Mouse (Mus musculus) heart, adult 2 months (tissue): ENCODE results near the gene Slc39a11. TPM values are rescaled to one million over a fixed set of nuclear protein-coding genes. Genes with fewer than 3 reads are reported as not detected.

Experiments used
- DNase-seq, 2 experiments: peaks; one replicate each; pipeline ENCODE4 v3.0.0; 2021
- H3K27ac ChIP-seq: fragments of 200-600 bp; 2 replicates; pipeline ENCODE4 v1.8.1; 2022
- H3K27me3 ChIP-seq: fragments of 200-500 bp; 2 replicates; pipeline ENCODE4 v1.6.1; 2012; ENCODE audit warnings: mild to moderate bottlenecking, low read length, inconsistent platforms, mixed read lengths; ENCODE audit not compliant: control insufficient read depth, insufficient read depth
- H3K36me3 ChIP-seq: fragments of 200-500 bp; 2 replicates; pipeline ENCODE4 v1.6.1; 2012; ENCODE audit warnings: low read length, inconsistent platforms; ENCODE audit not compliant: control insufficient read depth, insufficient read depth
- H3K4me1 ChIP-seq: fragments of 200-500 bp; 2 replicates; pipeline ENCODE4 v1.6.1; 2011; ENCODE audit warnings: low read length; ENCODE audit not compliant: control insufficient read depth, insufficient read depth
- H3K4me3 ChIP-seq: fragments of 200-600 bp; 2 replicates; pipeline ENCODE4 v1.8.1; 2022
- H3K79me2 ChIP-seq: fragments of 200-500 bp; replicated peaks from 2 replicates; pipeline ENCODE4 v1.6.1; 2012; ENCODE audit warnings: mild to moderate bottlenecking, inconsistent platforms, low read length, moderate library complexity, mixed read lengths; ENCODE audit not compliant: control insufficient read depth, insufficient read depth
- H3K9ac ChIP-seq: fragments of 200-500 bp; 2 replicates; pipeline ENCODE4 v1.6.1; 2012; ENCODE audit warnings: low read depth, mild to moderate bottlenecking, control low read depth, inconsistent platforms, low read length, mixed read lengths
- CTCF ChIP-seq: fragments of 200-600 bp; IDR thresholded peaks from 2 replicates; pipeline ENCODE4 v1.8.1; 2022; ENCODE audit warnings: antibody characterized with exemption, mild to moderate bottlenecking, moderate library complexity
- EP300 ChIP-seq: fragments of 200-500 bp; IDR thresholded peaks from 2 replicates; pipeline ENCODE4 v1.6.1; 2011; ENCODE audit warnings: low read depth, low read length, control low read depth; ENCODE audit not compliant: insufficient read depth
- POLR2A ChIP-seq: fragments of 200-500 bp; IDR thresholded peaks from 2 replicates; pipeline ENCODE4 v1.6.1; 2011; ENCODE audit warnings: mild to moderate bottlenecking, low read depth, low read length, control low read depth; ENCODE audit not compliant: insufficient read depth
- whole genome bisulfite sequencing: fragments of 180-500 bp; shearing (Covaris S2); methylation state at CpG from one replicate; pipeline ENCODE4 v1.1.7; 2018; 5-methylcytosine and 5-hydroxymethylcytosine counted together
- intact Hi-C: fragments of 180-260 bp; cut with DNase I; formaldehyde crosslinking; loops from one replicate; pipeline ENCODE4 v1.15.1; 2025
- polyA plus RNA-seq: library from polyadenylated mRNA; depleted of rRNA; stranded (reverse); fragments of >200 nt; gene quantifications from 2 replicates; pipeline ENCODE4 v1.2.3, GENCODE M21; 2012
- total RNA-seq, 2 experiments: library from RNA; stranded (reverse); gene quantifications; 2 replicates each; pipeline ENCODE4 v1.2.3; 2021

Gene Slc39a11
- total and polyA plus RNA-seq, 3 experiments: 2.6 to 5.6 (median 2.7) TPM

DNA sequence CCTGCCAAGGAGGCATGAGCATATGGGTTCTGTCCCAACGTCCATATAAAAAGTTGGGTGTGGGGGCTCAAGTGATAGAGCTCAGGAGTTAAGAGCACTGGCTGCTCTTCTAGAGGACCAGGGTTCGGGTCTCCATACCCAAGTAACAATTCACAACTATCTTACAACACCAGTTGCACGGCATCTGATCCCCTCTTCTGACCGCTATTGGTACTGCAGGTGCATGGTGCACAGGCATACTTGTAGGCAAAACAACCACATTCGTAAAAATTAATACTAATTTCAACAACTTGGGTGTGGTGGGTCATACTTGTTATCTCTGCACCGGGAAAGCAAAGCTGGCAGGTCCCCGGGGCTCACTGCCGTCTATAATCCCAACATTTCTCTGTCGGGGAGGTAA is 240.8 kb downstream of the Slc39a11 start:
- H3K36me3 ChIP-seq: no peaks in the 10 kb centered on the region
- H3K4me3 ChIP-seq: no peak overlapping the region
- no peaks in the 10 kb centered on the region for H3K4me1 ChIP-seq
- no peaks in the 10 kb centered on the region for H3K79me2 ChIP-seq
- TF ChIP-seq POLR2A: no peak
- peak; percentile 25 for TF ChIP-seq CTCF
- intact Hi-C loops: no loop called here
- no peak overlapping the region for H3K9ac ChIP-seq
- WGBS: 87% methylated on average over 9 of the region's 9 CpGs
- no peak overlapping the region for H3K27ac ChIP-seq
- DNase-seq: no peak
- no peaks in the 10 kb centered on the region for H3K27me3 ChIP-seq

DNA sequence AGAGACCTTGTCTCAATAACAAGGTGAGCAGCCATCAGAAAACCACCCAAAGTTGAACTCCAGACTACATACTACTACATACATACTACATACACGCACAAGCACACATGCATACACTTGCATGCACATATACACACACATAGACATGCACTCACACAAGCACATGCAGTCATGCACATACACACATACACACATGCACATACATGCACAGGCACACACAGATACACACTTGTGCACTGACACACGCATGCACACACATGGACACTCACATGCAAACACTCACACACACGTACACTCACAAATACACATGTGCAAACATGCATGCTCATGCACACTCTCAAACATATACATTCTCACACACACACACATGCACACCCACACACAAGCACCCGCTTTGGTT is 242.4 kb downstream of the Slc39a11 start:
- 95% methylated on average over 4 of the region's 4 CpGs for WGBS
- no peaks in the 10 kb centered on the region for H3K27me3 ChIP-seq
- DNase-seq: no peak
- no peaks in the 10 kb centered on the region for H3K36me3 ChIP-seq
- no peaks in the 10 kb centered on the region for H3K4me1 ChIP-seq
- no peaks in the 10 kb centered on the region for H3K79me2 ChIP-seq
- TF ChIP-seq POLR2A (no peak), EP300 (no peak), CTCF (no peak)
- no peak overlapping the region for H3K27ac ChIP-seq
- no peak overlapping the region for H3K9ac ChIP-seq
- no peak overlapping the region for H3K4me3 ChIP-seq
- intact Hi-C loops: no loop called here

DNA sequence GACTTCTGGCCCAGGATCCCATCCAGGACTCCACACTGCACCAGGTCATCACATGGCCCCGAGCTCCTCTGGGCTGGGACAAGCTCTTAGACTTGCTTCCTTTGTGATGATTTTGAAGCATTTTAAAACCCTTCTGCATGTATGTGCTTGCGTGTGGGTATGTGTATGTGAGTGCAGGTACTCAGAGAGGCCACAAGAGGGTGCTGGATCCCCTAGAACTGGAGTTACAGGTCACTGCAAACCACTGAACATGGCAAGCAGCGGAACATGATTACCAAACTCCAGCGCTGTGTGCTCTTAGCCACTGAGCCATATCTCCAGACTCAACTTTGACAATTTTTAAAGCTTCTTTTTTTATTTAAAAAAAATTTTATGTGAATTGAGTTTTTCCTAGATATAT is 249.0 kb downstream of the Slc39a11 start:
- intact Hi-C loops: no loop called here
- H3K36me3 ChIP-seq: no peaks in the 10 kb centered on the region
- H3K79me2 ChIP-seq: no peaks in the 10 kb centered on the region
- DNase-seq: no peak
- no peak overlapping the region for H3K4me3 ChIP-seq
- no peak overlapping the region for H3K27ac ChIP-seq
- no peaks in the 10 kb centered on the region for H3K27me3 ChIP-seq
- H3K9ac ChIP-seq: no peak overlapping the region
- TF ChIP-seq POLR2A (no peak), EP300 (no peak), CTCF (no peak)
- no peaks in the 10 kb centered on the region for H3K4me1 ChIP-seq
- 94% methylated on average over 4 of the region's 4 CpGs for WGBS

DNA sequence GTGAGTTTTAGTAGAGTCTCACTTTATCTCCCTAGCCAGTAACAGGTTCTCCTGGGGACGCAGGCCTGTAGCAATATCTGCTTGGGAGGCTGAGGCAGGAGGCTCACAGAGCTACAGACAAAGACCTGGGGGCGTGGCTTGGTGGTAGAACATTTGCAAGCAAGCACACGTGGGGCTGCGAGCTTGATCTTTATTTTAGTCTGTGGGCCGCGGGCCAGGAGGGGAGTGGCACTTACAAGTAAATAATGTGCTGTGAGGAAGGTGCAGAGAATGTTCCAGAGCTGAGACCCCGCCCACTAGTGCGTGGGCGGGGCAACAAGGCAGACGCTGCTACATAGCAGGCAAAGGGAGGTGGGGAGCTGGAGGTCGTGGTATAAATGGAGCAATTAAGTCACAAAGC is 250.3 kb downstream of the Slc39a11 start:
- no peak for TF ChIP-seq CTCF
- no peak for TF ChIP-seq EP300
- no peaks in the 10 kb centered on the region for H3K36me3 ChIP-seq
- no peak overlapping the region for H3K4me3 ChIP-seq
- no peaks in the 10 kb centered on the region for H3K4me1 ChIP-seq
- H3K79me2 ChIP-seq: no peaks in the 10 kb centered on the region
- no peak overlapping the region for H3K27ac ChIP-seq
- H3K27me3 ChIP-seq: no peaks in the 10 kb centered on the region
- intact Hi-C loops: no loop called here
- no peak for DNase-seq
- H3K9ac ChIP-seq: no peak overlapping the region
- WGBS: 74% methylated on average over 11 of the region's 11 CpGs

DNA sequence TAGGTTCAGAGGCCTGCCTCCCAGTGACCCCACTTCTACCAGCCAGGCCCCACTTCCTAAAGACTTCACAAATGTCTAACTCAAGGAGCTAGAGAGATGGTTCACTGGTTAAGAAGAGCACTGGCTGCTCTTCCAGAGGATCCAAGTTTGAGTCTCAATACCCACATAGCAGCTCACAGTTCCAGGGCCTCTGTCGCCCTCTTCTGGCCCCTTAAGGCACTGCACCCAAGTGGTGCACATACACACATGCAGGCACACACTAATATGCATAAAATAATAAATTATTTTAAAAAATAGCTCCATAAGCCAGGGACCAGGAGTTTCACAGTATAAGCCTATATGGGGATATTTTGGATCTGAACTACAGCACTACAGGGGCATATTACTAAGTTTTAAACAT is 252.5 kb downstream of the Slc39a11 start:
- WGBS: 56% methylated on average over 1 of the region's 1 CpGs
- H3K27ac ChIP-seq: no peak overlapping the region

DNA sequence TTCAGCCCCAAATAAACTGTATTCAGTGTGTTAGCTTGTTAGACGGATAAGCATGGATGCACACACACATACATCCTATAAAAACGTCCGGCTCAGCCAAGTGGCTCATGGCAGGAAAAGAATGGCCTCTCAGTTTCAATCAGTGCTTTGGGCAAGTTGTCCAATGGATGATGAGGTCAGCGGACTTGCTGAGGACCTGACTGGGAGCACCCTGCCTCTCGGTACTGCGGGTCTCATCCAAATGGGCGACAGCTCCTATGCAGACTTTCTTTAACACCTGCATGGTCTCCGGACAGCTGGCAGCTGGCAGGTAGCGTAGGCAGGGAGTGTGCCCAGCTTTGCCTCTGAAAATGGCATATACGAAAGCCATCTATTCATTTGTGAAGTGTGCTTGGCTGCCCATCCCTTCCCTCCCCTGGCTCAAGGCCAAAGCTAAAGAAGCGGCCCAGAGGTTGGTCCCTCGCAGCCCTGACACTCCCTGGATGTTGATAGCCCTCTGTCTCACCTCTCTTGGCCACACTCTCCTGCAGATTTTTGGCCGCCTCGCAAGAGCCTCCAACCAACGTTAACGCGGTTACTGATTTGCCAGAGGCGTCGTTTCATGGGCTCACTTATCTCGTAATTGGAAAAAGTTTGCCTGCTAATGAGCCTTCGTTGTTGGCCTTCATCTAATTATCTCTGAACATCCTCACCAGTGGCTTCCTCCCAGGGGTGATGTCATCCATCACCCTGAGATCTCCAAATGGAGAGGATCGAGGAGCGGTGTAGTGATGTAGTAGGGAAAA is 256.3 kb downstream of the Slc39a11 start:
- no peak overlapping the region for H3K4me3 ChIP-seq
- H3K79me2 ChIP-seq: no peaks in the 10 kb centered on the region
- no peaks in the 10 kb centered on the region for H3K27me3 ChIP-seq
- no peak overlapping the region for H3K9ac ChIP-seq
- no peaks in the 10 kb centered on the region for H3K4me1 ChIP-seq
- DNase-seq: no peak
- TF ChIP-seq EP300: no peak
- TF ChIP-seq POLR2A: no peak
- TF ChIP-seq CTCF: no peak
- WGBS: 58% methylated on average over 23 of the region's 23 CpGs
- intact Hi-C loops: no loop called here
- no peak overlapping the region for H3K27ac ChIP-seq
- H3K36me3 ChIP-seq: no peaks in the 10 kb centered on the region

More for the DNA sequence above, 252.5 kb downstream of the Slc39a11 start:
- no peaks in the 10 kb centered on the region for H3K36me3 ChIP-seq
- H3K79me2 ChIP-seq: no peaks in the 10 kb centered on the region
- TF ChIP-seq POLR2A: no peak
- no peak for TF ChIP-seq EP300
- peak; percentile 20; the same call in 1 of the 2 replicates for TF ChIP-seq CTCF
- DNase-seq: no peak
- H3K4me1 ChIP-seq: no peaks in the 10 kb centered on the region
- no peak overlapping the region for H3K9ac ChIP-seq
- no peak overlapping the region for H3K4me3 ChIP-seq
- H3K27me3 ChIP-seq: no peaks in the 10 kb centered on the region
- intact Hi-C loops: no loop called here
